Mouse (Mus musculus): ENCODE data around the gene Etnk1.

Gene Etnk1

GRCm38 (mm10) chr6:143213461-143213860, 46.4 kb downstream of the Etnk1 start:
- no peak for DNase-seq (ENCODE audit: low read depth, low spot score)

- no peak for DNase-seq (ENCODE audit: low read depth, low spot score)
These were observed 49.2 kb downstream of the Etnk1 start for GRCm38 (mm10) chr6:143216221-143216620.

GRCm38 (mm10) chr6:143219347-143219746, 52.3 kb downstream of the Etnk1 start:
- DNase-seq (ENCODE audit: low read depth, low spot score) = peak; percentile 89

GRCm38 (mm10) chr6:143221245-143221644, 54.2 kb downstream of the Etnk1 start:
- DNase-seq (ENCODE audit: low read depth, low spot score) = peak; percentile 50

GRCm38 (mm10) chr6:143224057-143224456, 57.0 kb downstream of the Etnk1 start:
- DNase-seq (ENCODE audit: low read depth, low spot score) = no peak

- DNase-seq (ENCODE audit: low read depth, low spot score) = no peak
These were observed 57.9 kb downstream of the Etnk1 start for GRCm38 (mm10) chr6:143224885-143225284.

- no peak for DNase-seq (ENCODE audit: low read depth, low spot score)
These were observed 61.7 kb downstream of the Etnk1 start for GRCm38 (mm10) chr6:143228696-143229095.

- DNase-seq (ENCODE audit: low read depth, low spot score) = peak; percentile 23
These were observed 62.9 kb downstream of the Etnk1 start for GRCm38 (mm10) chr6:143229906-143230305.

- no peak for DNase-seq (ENCODE audit: low read depth, low spot score)
These were observed 63.9 kb downstream of the Etnk1 start for GRCm38 (mm10) chr6:143230888-143231287.

- no peak for DNase-seq (ENCODE audit: low read depth, low spot score)
These were observed 65.7 kb downstream of the Etnk1 start for GRCm38 (mm10) chr6:143232718-143233117.

GRCm38 (mm10) chr6:143234868-143235267, 67.8 kb downstream of the Etnk1 start:
- DNase-seq (ENCODE audit: low read depth, low spot score) = no peak

GRCm38 (mm10) chr6:143239362-143240074, 72.5 kb downstream of the Etnk1 start:
- DNase-seq (ENCODE audit: low read depth, low spot score) = no peak

- DNase-seq (ENCODE audit: low read depth, low spot score) = no peak
These were observed 76.2 kb downstream of the Etnk1 start for GRCm38 (mm10) chr6:143243191-143243590.

GRCm38 (mm10) chr6:143257921-143258320, 90.9 kb downstream of the Etnk1 start:
- DNase-seq (ENCODE audit: low read depth, low spot score) = no peak

GRCm38 (mm10) chr6:143259169-143259629, 92.2 kb downstream of the Etnk1 start:
- peak; percentile 14 for DNase-seq (ENCODE audit: low read depth, low spot score)

GRCm38 (mm10) chr6:143259870-143260559, 93.0 kb downstream of the Etnk1 start:
- no peak for DNase-seq (ENCODE audit: low read depth, low spot score)

GRCm38 (mm10) chr6:143260560-143261288, 93.7 kb downstream of the Etnk1 start:
- no peak for DNase-seq (ENCODE audit: low read depth, low spot score)

GRCm38 (mm10) chr6:143261289-143261665, 94.3 kb downstream of the Etnk1 start:
- peak; percentile 12 for DNase-seq (ENCODE audit: low read depth, low spot score)

GRCm38 (mm10) chr6:143265482-143265881, 98.5 kb downstream of the Etnk1 start:
- DNase-seq (ENCODE audit: low read depth, low spot score) = no peak

GRCm38 (mm10) chr6:143279222-143279621, 112.2 kb downstream of the Etnk1 start:
- DNase-seq (ENCODE audit: low read depth, low spot score) = peak; percentile 69

All from ZHBTc4 (cell line).